Comparison of ENCODE assay signal across 28 mouse cellular contexts in genomic region chr3:89058361-89058760, GRCm38 (mm10). TPM values are rescaled to one million over a fixed set of nuclear protein-coding genes. Genes with fewer than 3 reads are reported as not detected.
DNase-seq lines count a peak whose midpoint lies in the region; TF ChIP-seq lines count a peak whose summit lies in the region.
"Had no signal": no experiment of that assay in that cellular context is flagged by ENCODE, and none has a peak within 500 bp of the region (broad histone marks: within the 10 kb centered on the region; RNA-seq: fewer than 3 reads in every experiment).

No protein-coding gene starts in this region.

- no peak overlapping the region for H3K4me3 ChIP-seq in gastrocnemius, adult 2 months
- H3K4me3 ChIP-seq: embryonic facial prominence, embryonic 10.5 days; embryonic facial prominence, embryonic 13.5 days; erythroblast, embryonic 14.5 days; forebrain, embryonic 10.5 days; forebrain, embryonic 13.5 days; hindbrain, embryonic 12.5 days; hindbrain, embryonic 15.5 days had no signal

- TF ChIP-seq CTCF in gastrocnemius, adult 2 months (IDR thresholded peaks at IDR 0.05): no peak

- intact Hi-C loops in gastrocnemius, adult 2 months (cut with DNase I): loop anchor here (5.0 kb wide), 1 partner anchor 121 kb away; no protein-coding TSS in a partner anchor

- DNase-seq in gastrocnemius, adult 2 months: peak; percentile 24
- DNase-seq in gastrocnemius, postnatal 4 days (ENCODE audit: low spot score in 2 of 2): no peak
- DNase-seq in right cerebral cortex, adult 18-20 months: peak; percentile 49
- no peak for DNase-seq in right cerebral cortex, postnatal 25 days
- peak; percentile 36 for DNase-seq in gonadal fat pad, adult 2 months (ENCODE audit: low read depth)
- DNase-seq in adrenal gland, postnatal 36 days: no peak
- DNase-seq: gastrocnemius, postnatal 14 days; heart, adult 11 months had no signal

- no peak overlapping the region for H3K27ac ChIP-seq in gastrocnemius, adult 2 months
- H3K27ac ChIP-seq: embryonic facial prominence, embryonic 10.5 days; embryonic facial prominence, embryonic 13.5 days; forebrain, embryonic 10.5 days; forebrain, embryonic 13.5 days; hindbrain, embryonic 12.5 days; hindbrain, embryonic 15.5 days had no signal

RNA-seq across cellular contexts. Expression of gene Rusc1, which starts 34.8 kb away (rescaled TPM):
- total RNA-seq in gastrocnemius, adult 2 months (2021): 10 to 100 TPM; 16.8 to 20.5 TPM
- total RNA-seq in gastrocnemius, postnatal 4 days (2021): 10 to 100 TPM; 13.3 to 14.0 TPM
- polyA plus RNA-seq in gonadal fat pad, adult 2 months (2012; rRNA removed): 38.4 and 45.6 TPM in 2 replicates
- 10 to 100 TPM; 26.9 to 30.8 TPM for total RNA-seq in adrenal gland, postnatal 36 days (2021)

RNA-seq across cellular contexts. Expression of gene Gm43738, which starts 42.5 kb away (rescaled TPM):
- not detected for total RNA-seq in gastrocnemius, adult 2 months (2021)
- not detected for total RNA-seq in gastrocnemius, postnatal 4 days (2021)
- polyA plus RNA-seq in gonadal fat pad, adult 2 months (2012; rRNA removed): not detected in 2 replicates
- under 1 TPM in 1 of 2 experiments, not detected in 1; 0.17 TPM for total RNA-seq in adrenal gland, postnatal 36 days (2021)
- total RNA-seq: adrenal gland, adult 2 months; adrenal gland, postnatal 14 days; gastrocnemius, postnatal 14 days; heart, adult 8-10 months; heart, postnatal 25 days; hematopoietic stem cell, adult 5-6 weeks; MEL had no signal
- polyA plus RNA-seq: adrenal gland, adult 2 months; CD4-positive, CD25-positive, alpha-beta regulatory T cell, adult 4 months; cortical plate, adult 2 months; embryonic facial prominence, embryonic 13.5 days; erythroblast, embryonic 14.5 days; forebrain, embryonic 10.5 days; forebrain, embryonic 13.5 days; forebrain, embryonic 16.5 days; heart, embryonic 11.5 days; heart, embryonic 14.5 days; heart, postnatal 0 days; hindbrain, embryonic 12.5 days; hindbrain, embryonic 15.5 days; intestine, postnatal 0 days had no signal

RNA-seq across cellular contexts. Expression of gene Fdps, which starts 43.4 kb away (rescaled TPM):
- total RNA-seq in gastrocnemius, adult 2 months (2021): 10 to 100 TPM; 24.8 to 28.8 TPM
- 10 to 100 TPM; 61.4 to 80.2 TPM for total RNA-seq in gastrocnemius, postnatal 4 days (2021)
- 187 and 221 TPM in 2 replicates for polyA plus RNA-seq in gonadal fat pad, adult 2 months (2012; rRNA removed)
- total RNA-seq in adrenal gland, postnatal 36 days (2021): 100 to 1,000 TPM; 353 to 497 TPM

Comparison
In these comparisons a context has a peak if more than half of its experiments do, and no peak if none do; other contexts are left out.
1. DNase-seq: peak in gastrocnemius, adult 2 months (single experiment), right cerebral cortex, adult 18-20 months (single experiment) and gonadal fat pad, adult 2 months (single experiment); none in gastrocnemius, postnatal 4 days (0 of 2), right cerebral cortex, postnatal 25 days (single experiment) and adrenal gland, postnatal 36 days (0 of 2).
2. RNA of gene Fdps, which starts 43.4 kb away (total RNA-seq): 353 to 497 TPM in adrenal gland, postnatal 36 days; 61.4 to 80.2 TPM in gastrocnemius, postnatal 4 days and 24.8 to 28.8 TPM in gastrocnemius, adult 2 months; every median in the first group is over 4 times any median in the second.